Mouse (Mus musculus): ENCODE data around the gene Slc26a1.

GRCm38 (mm10) chr5:108713096-108713495 lies 37.7 kb upstream of the Slc26a1 start:
- TF ChIP-seq CTCF (IDR thresholded peaks at IDR 0.05; ENCODE audit: borderline replicate concordance, insufficient read depth, low read length) (no peak), POLR2A (IDR thresholded peaks at IDR 0.05; ENCODE audit: low read depth, low read length) (no peak)

Measured in embryonic fibroblast, embryonic 13.5 days (primary cell).